Mouse (Mus musculus) forebrain, embryonic 13.5 days (tissue): ENCODE results near the gene Cd19. TPM values are rescaled to one million over a fixed set of nuclear protein-coding genes. Genes with fewer than 3 reads are reported as not detected.

ENCODE experiments used
- ATAC-seq: fragments of 200-750 bp; cut with Nextera tagmentation; 2 replicates; pipeline ENCODE4 v1.8.0; 2017
- H3K27ac ChIP-seq: fragments of 300-500 bp; sonication (generic); 2 replicates; pipeline ENCODE4 v1.5.1; 2015; ENCODE audit warnings: inconsistent platforms, mild to moderate bottlenecking, moderate library complexity
- H3K27me3 ChIP-seq: fragments of 300-500 bp; sonication (generic); 2 replicates; pipeline ENCODE4 v1.6.1; 2015; ENCODE audit warnings: mild to moderate bottlenecking, inconsistent platforms
- H3K36me3 ChIP-seq: fragments of 300-500 bp; sonication (generic); 2 replicates; pipeline ENCODE4 v1.6.1; 2015; ENCODE audit warnings: mild to moderate bottlenecking, inconsistent platforms; ENCODE audit not compliant: poor library complexity, severe bottlenecking
- H3K4me1 ChIP-seq: fragments of 300-500 bp; sonication (generic); 2 replicates; pipeline ENCODE4 v1.6.1; 2015; ENCODE audit warnings: inconsistent platforms
- H3K4me2 ChIP-seq: fragments of 300-500 bp; sonication (generic); 2 replicates; pipeline ENCODE4 v1.6.1; 2015; ENCODE audit warnings: inconsistent platforms, mild to moderate bottlenecking, moderate library complexity
- H3K4me3 ChIP-seq: fragments of 300-500 bp; sonication (generic); 2 replicates; pipeline ENCODE4 v1.5.1; 2015; ENCODE audit warnings: mild to moderate bottlenecking, inconsistent platforms
- H3K9ac ChIP-seq: fragments of 300-500 bp; sonication (generic); 2 replicates; pipeline ENCODE4 v1.6.1; 2015; ENCODE audit warnings: mild to moderate bottlenecking, inconsistent platforms
- H3K9me3 ChIP-seq: fragments of 300-500 bp; sonication (generic); replicated peaks from 2 replicates; pipeline ENCODE4 v1.6.1; 2016; ENCODE audit warnings: inconsistent platforms
- WGBS: fragments of 180-500 bp; shearing (Covaris S2); methylation state at CpG from one replicate; pipeline ENCODE4 v1.1.7; 2015; 5-methylcytosine and 5-hydroxymethylcytosine counted together
- polyA plus RNA-seq: library from polyadenylated mRNA; unstranded; fragments of >200 nt; fragmentation: Nextera tagmentation; extraction: Ambion mirVana; gene quantifications from 2 replicates; pipeline ENCODE4 v1.2.1, GENCODE M21; 2015

The Cd19 gene
- polyA plus RNA-seq, 1 experiment from 2014 or later: not detected

DNA sequence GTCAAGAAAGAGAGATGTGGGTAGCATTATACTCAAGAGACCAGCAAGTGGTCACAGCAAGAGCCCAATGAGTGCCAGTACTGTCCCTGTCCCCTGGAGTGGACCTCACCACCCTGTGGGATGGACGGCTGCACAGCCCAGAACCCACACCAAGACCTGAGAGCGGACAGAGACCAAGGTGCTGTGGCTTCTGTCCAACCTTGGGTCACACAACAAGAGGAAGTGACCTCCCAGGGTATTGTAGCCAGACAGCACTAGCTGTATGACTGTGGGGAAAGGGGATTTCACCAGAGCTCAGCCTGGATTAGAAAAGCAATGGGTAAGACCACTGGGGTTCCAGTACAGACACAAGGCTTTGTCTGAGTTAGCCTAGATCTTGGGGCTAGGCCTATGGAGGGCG, 37.6 kb upstream of the Cd19 start:
- no peak overlapping the region for H3K4me2 ChIP-seq
- 97% methylated on average over 3 of the region's 3 CpGs for WGBS
- peaks cover 13% of the 10 kb centered on the region; the same call in 1 of the 2 replicates for H3K36me3 ChIP-seq
- no peak overlapping the region for H3K4me3 ChIP-seq
- H3K27ac ChIP-seq: no peak overlapping the region
- H3K9ac ChIP-seq: no peak overlapping the region
- no peaks in the 10 kb centered on the region for H3K27me3 ChIP-seq
- no peaks in the 10 kb centered on the region for H3K9me3 ChIP-seq
- ATAC-seq: no peak
- H3K4me1 ChIP-seq: no peaks in the 10 kb centered on the region

- no peak for ATAC-seq
- Histone ChIP-seq H3K36me3 (peaks cover 27% of the 10 kb centered on the region), H3K9ac (no peak overlapping the region), H3K9me3 (no peaks in the 10 kb centered on the region), H3K4me2 (no peak overlapping the region), H3K4me3 (no peak overlapping the region), H3K4me1 (no peaks in the 10 kb centered on the region), H3K27ac (no peak overlapping the region), H3K27me3 (no peaks in the 10 kb centered on the region)
- WGBS: 90% methylated on average over 6 of the region's 6 CpGs
Measured at GRCm38 (mm10) chr7:126450641-126451040, 36.0 kb upstream of the Cd19 start.

DNA sequence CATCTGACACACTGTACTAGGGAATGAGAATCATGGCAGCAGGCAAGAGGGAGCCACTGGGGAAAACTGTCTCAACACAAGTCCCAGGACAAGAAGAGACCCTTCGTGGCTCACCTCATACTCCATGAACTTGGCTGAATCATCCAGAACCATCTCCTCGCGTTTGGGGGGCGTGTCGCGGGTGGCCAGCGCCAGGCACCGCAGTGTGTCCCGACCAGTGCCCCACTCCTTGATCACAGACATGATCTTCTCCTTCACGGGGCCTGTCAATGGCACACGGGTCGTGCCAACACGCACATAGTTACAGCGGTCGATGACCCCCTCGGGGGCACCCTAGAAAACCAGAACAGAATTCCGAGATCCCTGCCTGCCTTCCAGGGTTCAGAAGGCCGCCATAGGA, 35.3 kb upstream of the Cd19 start:
- ATAC-seq: no peak
- H3K36me3 ChIP-seq: peaks cover 34% of the 10 kb centered on the region
- H3K4me1 ChIP-seq: no peaks in the 10 kb centered on the region
- H3K4me2 ChIP-seq: no peak overlapping the region
- no peak overlapping the region for H3K27ac ChIP-seq
- H3K9me3 ChIP-seq: no peaks in the 10 kb centered on the region
- no peaks in the 10 kb centered on the region for H3K27me3 ChIP-seq
- no peak overlapping the region for H3K9ac ChIP-seq
- no peak overlapping the region for H3K4me3 ChIP-seq
- 91% methylated on average over 18 of the region's 18 CpGs for WGBS

- no peaks in the 10 kb centered on the region for H3K27me3 ChIP-seq
- H3K4me2 ChIP-seq: no peak overlapping the region
- 93% methylated on average over 19 of the region's 19 CpGs for WGBS
- no peak overlapping the region for H3K27ac ChIP-seq
- H3K4me1 ChIP-seq: no peaks in the 10 kb centered on the region
- no peaks in the 10 kb centered on the region for H3K9me3 ChIP-seq
- H3K9ac ChIP-seq: no peak overlapping the region
- ATAC-seq: no peak
- no peak overlapping the region for H3K4me3 ChIP-seq
- peaks cover 45% of the 10 kb centered on the region for H3K36me3 ChIP-seq
Measured at GRCm38 (mm10) chr7:126448481-126448880, 33.8 kb upstream of the Cd19 start.

DNA sequence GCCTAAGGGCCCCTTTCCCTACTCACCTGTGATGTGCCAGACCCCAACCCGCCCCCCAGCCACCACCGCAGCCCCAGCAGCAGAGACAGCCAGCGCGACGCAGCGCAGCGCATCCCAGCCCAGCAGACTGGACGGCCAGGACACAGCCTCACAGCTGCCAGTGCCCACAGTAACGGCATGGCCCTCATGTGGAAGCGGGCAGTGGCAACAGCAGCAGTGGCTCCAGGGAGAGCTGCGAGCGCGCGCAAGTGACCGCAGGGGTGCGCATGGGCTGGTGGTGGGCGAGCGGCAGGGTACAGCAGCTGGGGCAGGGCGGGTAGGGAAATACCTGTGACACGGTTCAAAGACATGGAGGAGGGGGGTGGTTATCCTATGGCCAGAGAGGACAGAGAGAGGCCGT, 31.5 kb upstream of the Cd19 start:
- no peaks in the 10 kb centered on the region for H3K9me3 ChIP-seq
- 92% methylated on average over 21 of the region's 21 CpGs for WGBS
- no peak overlapping the region for H3K4me3 ChIP-seq

GRCm38 (mm10) chr7:126445104-126445815, 30.6 kb upstream of the Cd19 start:
- H3K27me3 ChIP-seq: no peaks in the 10 kb centered on the region
- no peak overlapping the region for H3K9ac ChIP-seq
- no peaks in the 10 kb centered on the region for H3K9me3 ChIP-seq
- no peak overlapping the region for H3K27ac ChIP-seq
- no peak overlapping the region for H3K4me2 ChIP-seq
- no peaks in the 10 kb centered on the region for H3K4me1 ChIP-seq
- peaks cover 59% of the 10 kb centered on the region for H3K36me3 ChIP-seq
- no peak overlapping the region for H3K4me3 ChIP-seq
- ATAC-seq: no peak
- 95% methylated on average over 15 of the region's 15 CpGs for WGBS

More for the DNA sequence above, 31.5 kb upstream of the Cd19 start:
- H3K4me1 ChIP-seq: no peaks in the 10 kb centered on the region
- no peaks in the 10 kb centered on the region for H3K27me3 ChIP-seq
- no peak overlapping the region for H3K27ac ChIP-seq
- H3K36me3 ChIP-seq: peaks cover 55% of the 10 kb centered on the region
- H3K9ac ChIP-seq: no peak overlapping the region
- no peak overlapping the region for H3K4me2 ChIP-seq
- ATAC-seq: no peak

- Histone ChIP-seq H3K4me1 (no peaks in the 10 kb centered on the region), H3K9me3 (no peaks in the 10 kb centered on the region), H3K27me3 (no peaks in the 10 kb centered on the region), H3K4me2 (no peak overlapping the region), H3K27ac (no peak overlapping the region), H3K36me3 (peaks cover 62% of the 10 kb centered on the region), H3K4me3 (no peak overlapping the region), H3K9ac (no peak overlapping the region)
- ATAC-seq: no peak
- 91% methylated on average over 9 of the region's 9 CpGs for WGBS
Measured at GRCm38 (mm10) chr7:126444536-126444935, 29.8 kb upstream of the Cd19 start.

- no peaks in the 10 kb centered on the region for H3K27me3 ChIP-seq
- no peak overlapping the region for H3K9ac ChIP-seq
- no peak for ATAC-seq
- no peak overlapping the region for H3K4me3 ChIP-seq
- WGBS: 90% methylated on average over 10 of the region's 10 CpGs
- H3K27ac ChIP-seq: no peak overlapping the region
- peaks cover 62% of the 10 kb centered on the region for H3K36me3 ChIP-seq
- H3K4me2 ChIP-seq: no peak overlapping the region
- no peaks in the 10 kb centered on the region for H3K4me1 ChIP-seq
- no peaks in the 10 kb centered on the region for H3K9me3 ChIP-seq
Measured at GRCm38 (mm10) chr7:126443997-126444396, 29.3 kb upstream of the Cd19 start.

GRCm38 (mm10) chr7:126440134-126440533, 25.4 kb upstream of the Cd19 start:
- Histone ChIP-seq H3K4me3 (no peak overlapping the region), H3K36me3 (peaks cover 37% of the 10 kb centered on the region), H3K4me2 (no peak overlapping the region), H3K27me3 (no peaks in the 10 kb centered on the region), H3K4me1 (no peaks in the 10 kb centered on the region), H3K27ac (no peak overlapping the region), H3K9ac (no peak overlapping the region), H3K9me3 (no peaks in the 10 kb centered on the region)
- ATAC-seq: no peak
- WGBS: 83% methylated on average over 9 of the region's 9 CpGs

- ATAC-seq: no peak
- H3K4me3 ChIP-seq: no peak overlapping the region
Measured at GRCm38 (mm10) chr7:126436851-126437250, 22.2 kb upstream of the Cd19 start.

GRCm38 (mm10) chr7:126435801-126436200, 21.1 kb upstream of the Cd19 start:
- Histone ChIP-seq H3K9me3 (no peaks in the 10 kb centered on the region), H3K27me3 (no peaks in the 10 kb centered on the region), H3K9ac (no peak overlapping the region), H3K36me3 (peaks cover 26% of the 10 kb centered on the region; the same call in 1 of the 2 replicates), H3K27ac (no peak overlapping the region), H3K4me2 (no peak overlapping the region), H3K4me3 (no peak overlapping the region), H3K4me1 (no peaks in the 10 kb centered on the region)
- WGBS: 84% methylated on average over 3 of the region's 3 CpGs
- no peak for ATAC-seq

More at GRCm38 (mm10) chr7:126436851-126437250, 22.2 kb upstream of the Cd19 start:
- H3K27me3 ChIP-seq: no peaks in the 10 kb centered on the region
- no peaks in the 10 kb centered on the region for H3K9me3 ChIP-seq
- H3K36me3 ChIP-seq: peaks cover 33% of the 10 kb centered on the region
- 23% methylated on average over 8 of the region's 8 CpGs for WGBS
- no peaks in the 10 kb centered on the region for H3K4me1 ChIP-seq
- no peak overlapping the region for H3K27ac ChIP-seq
- H3K9ac ChIP-seq: no peak overlapping the region
- H3K4me2 ChIP-seq: no peak overlapping the region

DNA sequence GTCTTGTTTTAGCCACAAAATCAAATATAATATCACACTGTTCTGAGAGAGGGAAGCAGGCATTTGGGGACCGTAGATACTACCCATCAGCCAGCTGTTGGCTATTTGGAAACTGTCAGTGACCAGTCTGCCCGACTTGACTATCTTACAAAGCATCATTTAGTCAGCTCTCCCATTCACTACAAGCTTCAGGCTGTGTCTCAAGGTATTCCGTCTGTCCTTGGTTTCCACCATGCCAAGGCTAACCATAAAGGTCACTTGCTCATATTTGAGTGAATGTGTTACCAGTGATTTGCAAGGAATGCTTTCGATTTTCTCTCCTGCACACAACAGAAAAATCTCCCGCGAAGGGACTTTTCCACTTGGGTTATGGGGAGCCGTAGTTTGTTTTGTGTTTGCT, 20.0 kb upstream of the Cd19 start:
- Histone ChIP-seq H3K9ac (no peak overlapping the region), H3K27me3 (no peaks in the 10 kb centered on the region), H3K36me3 (peaks cover 20% of the 10 kb centered on the region; the same call in 1 of the 2 replicates), H3K27ac (no peak overlapping the region), H3K4me3 (no peak overlapping the region), H3K4me2 (no peak overlapping the region), H3K4me1 (peaks cover 1% of the 10 kb centered on the region), H3K9me3 (no peaks in the 10 kb centered on the region)
- 90% methylated on average over 7 of the region's 7 CpGs for whole genome bisulfite sequencing
- no peak for ATAC-seq

DNA sequence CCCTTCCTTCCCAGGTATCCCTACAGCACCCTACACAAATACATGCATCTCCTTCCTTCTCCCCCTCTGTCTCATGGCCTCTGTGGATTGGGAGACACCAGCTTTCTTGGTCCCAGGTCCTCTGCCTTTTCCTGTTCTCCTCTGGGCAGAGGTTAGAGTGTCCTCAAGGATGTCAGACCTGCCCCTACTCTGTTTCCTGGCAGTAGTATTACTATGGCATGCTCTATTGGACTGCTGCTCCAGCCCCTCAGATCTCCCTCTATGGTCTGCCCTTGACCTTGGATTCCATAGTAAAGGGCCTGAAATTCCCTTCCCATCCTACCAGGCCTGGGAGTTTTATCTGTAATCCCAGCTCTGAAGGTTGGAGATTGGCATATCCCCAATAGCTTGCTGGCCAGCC, 15.5 kb upstream of the Cd19 start:
- Histone ChIP-seq H3K4me2 (0 out of 2 replicates have a peak overlapping the region, but pooled peaks have one; percentile 90), H3K27ac (no peak overlapping the region), H3K36me3 (peaks cover 12% of the 10 kb centered on the region; the same call in 1 of the 2 replicates), H3K4me3 (no peak overlapping the region), H3K27me3 (no peaks in the 10 kb centered on the region), H3K9ac (0 out of 2 replicates have a peak overlapping the region, but pooled peaks have one; percentile 90), H3K9me3 (no peaks in the 10 kb centered on the region), H3K4me1 (peaks cover 16% of the 10 kb centered on the region)
- ATAC-seq: no peak
